Mouse (Mus musculus) c-Kit-positive CD71-positive TER-119-negative erythroid progenitor cells, embryonic 14.5 days (primary cell): ENCODE results near the gene Dnajc5g.

Experiments used
- DNase-seq: peaks from one replicate; pipeline ENCODE4 v3.0.0-alpha.2; 2013; ENCODE audit warnings: low read depth

Dnajc5g gene

DNA sequence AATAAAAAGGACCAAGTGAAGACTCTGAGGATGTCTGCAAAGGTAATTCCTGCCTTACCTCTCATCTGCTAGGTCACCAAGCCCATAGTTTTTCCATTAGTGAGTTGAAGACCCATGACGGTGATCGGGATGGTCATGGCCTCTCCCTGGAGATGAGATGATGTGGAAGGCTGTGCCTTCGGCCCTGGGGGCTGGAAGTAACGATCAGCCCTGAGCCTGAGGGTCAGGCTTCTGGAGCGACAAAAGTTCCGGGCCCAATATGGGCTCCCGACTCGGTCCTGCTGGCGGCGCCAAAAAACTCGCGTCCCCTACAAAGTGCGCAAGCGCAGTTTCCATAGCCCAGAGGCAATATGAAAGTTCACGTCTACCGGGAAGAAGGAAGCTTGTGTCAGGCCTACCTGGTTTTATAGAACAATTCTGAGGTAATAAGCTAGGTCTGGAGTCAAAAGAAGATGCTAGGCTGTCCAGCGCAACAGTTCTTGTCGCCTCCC is 2.0 kb downstream of the Dnajc5g start, which contains the start of gene Slc30a3:
Gene Slc30a3, minus strand, starts transcription at position 238 of the 491 bp plus-strand sequence.
- DNase-seq, result no peak

GRCm38 (mm10) chr5:31110781-31111180 is 4.7 kb downstream of the Dnajc5g start:
- DNase-seq, result no peak

DNA sequence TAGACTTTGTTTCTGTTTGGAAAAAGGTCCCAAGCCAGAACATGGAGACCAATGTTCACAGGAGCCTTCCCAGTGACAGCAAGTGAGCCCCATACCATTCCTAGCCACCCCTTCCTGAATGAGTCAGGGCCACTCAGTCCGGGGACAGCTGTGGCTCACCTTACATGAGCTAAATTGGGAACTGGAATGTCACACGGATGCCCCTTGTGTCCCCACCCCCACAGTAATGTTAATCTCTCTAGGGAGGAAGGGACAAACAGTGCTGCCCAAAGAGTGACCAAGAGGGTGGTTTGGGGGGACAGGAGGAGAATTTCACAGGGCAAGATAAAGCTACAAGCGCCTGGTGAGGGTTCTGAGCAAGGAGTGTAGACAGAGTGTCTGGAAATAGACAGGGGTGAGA is 10.3 kb downstream of the Dnajc5g start, which contains the start of gene Trim54:
Gene Trim54, plus strand, starts transcription at position 359 of the 400 bp plus-strand sequence.
- no peak for DNase-seq

- no peak for DNase-seq
These were observed 10.8 kb downstream of the Dnajc5g start for GRCm38 (mm10) chr5:31116912-31117311.

GRCm38 (mm10) chr5:31121111-31121510 is 15.0 kb downstream of the Dnajc5g start:
- DNase-seq, result no peak

GRCm38 (mm10) chr5:31123481-31123880 is 17.4 kb downstream of the Dnajc5g start:
- no peak for DNase-seq

DNA sequence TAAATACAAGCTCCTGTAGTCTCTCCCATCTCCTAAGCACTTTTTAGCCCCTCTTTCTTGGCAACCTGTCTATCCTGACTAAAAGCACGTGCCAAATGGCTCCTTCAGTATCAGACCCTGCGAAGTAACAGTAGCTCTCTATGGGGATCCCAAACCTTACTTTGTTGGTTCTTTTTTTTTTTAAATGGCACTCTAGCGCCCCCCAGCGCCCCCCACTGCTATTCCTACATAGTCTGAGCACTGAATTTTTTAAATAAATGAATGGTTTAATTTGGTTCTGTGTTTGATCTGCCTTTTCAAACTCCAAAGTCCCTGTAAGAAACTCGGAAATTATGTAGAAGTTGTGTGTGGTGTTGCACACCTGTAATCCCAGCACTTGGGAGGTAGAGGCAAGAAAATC is 20.0 kb downstream of the Dnajc5g start:
- DNase-seq, result no peak

GRCm38 (mm10) chr5:31136730-31137424 is 30.8 kb downstream of the Dnajc5g start:
- no peak for DNase-seq

DNA sequence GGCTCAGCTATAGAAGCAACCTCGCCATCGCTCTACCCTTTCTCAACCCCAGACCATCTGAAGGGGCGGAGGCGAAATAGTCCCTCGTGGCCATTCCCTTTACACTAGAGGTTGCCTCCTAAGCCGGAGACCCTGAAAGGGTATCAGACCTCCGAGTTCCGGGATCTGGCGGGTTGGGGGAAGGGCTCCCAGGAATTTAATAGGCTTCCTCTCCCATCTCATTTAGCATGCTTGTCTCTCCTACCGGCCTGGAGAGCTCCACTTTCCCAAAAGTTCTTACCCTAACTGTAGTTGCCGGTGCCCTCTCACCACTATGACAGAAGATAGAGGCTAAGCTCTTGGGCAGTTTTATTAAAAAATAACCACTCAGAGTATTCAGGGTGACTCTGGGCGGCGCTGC is 31.6 kb downstream of the Dnajc5g start:
- DNase-seq, result no peak

GRCm38 (mm10) chr5:31138241-31138967 is 32.3 kb downstream of the Dnajc5g start, which contains the start of gene Ucn:
TSS of gene Ucn (minus strand) at chr5:31138829.
- DNase-seq, result no peak

DNA sequence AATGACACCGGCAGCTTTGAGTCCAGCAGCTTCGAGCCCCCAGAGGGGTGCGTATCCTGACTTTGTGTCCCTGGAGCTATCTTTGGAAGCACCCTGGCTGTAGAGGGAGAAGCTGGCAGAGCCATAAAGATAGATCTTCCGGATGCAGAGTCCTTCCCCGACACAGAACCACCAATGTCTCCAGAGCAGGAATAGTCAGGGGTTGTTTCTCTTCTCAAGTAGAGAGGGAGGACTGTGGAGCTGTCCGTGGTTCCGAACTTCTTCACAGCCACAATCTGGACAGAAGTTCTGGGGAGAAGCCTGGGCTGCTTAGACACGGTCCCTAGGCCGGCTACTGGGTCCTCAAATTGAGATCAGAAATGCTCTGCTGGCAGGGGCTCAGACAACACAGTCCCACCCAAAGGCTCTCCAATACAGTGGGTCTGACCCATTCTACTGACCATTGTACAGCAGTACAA is 32.9 kb downstream of the Dnajc5g start:
- DNase-seq, result no peak

DNA sequence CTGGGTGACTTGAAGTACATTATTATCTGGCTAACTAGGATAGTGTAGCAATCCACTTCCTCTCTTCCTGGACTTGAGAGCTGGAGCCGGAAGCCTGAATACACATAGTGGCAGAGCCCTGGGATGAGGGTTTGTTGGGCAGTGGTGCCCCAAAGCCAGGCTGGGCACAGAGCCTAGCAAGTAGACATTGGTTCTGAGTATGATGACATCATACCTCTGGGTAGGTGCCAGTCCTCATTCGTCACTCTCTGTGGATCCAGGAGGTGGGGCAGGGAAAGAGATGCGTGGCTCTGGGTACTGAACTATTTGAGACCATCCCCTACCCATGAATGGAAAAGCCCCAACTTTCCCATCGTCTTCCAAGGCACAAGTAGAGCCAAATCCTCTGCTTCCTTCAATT is 43.7 kb downstream of the Dnajc5g start:
- no peak for DNase-seq

GRCm38 (mm10) chr5:31151746-31152145 is 45.7 kb downstream of the Dnajc5g start:
- DNase-seq, result no peak

GRCm38 (mm10) chr5:31153516-31154151 is 47.5 kb downstream of the Dnajc5g start:
- DNase-seq, result no peak

DNA sequence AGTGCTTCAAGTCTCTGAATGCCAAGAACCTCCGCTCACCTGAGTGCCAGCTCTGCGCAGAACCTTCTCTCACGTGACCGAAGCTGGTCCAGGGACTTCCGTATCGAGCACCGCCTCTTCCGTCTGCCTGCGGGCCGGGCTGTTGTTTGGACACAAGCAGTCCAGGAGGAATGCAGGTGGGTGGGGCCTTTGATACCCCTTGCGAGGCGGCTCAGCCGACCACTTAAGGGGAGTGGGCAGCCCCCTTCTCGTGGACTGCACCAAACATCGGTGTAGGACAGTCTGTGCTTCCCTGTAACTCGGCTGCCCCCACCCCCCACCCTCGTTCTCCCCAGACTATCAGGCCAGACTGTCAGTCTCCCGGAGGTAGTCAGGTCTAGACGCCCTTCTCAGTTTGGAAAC is 48.1 kb downstream of the Dnajc5g start, which contains the start of gene Mpv17:
Gene Mpv17, minus strand, starts transcription at position 100 of the 402 bp plus-strand sequence.
- DNase-seq, result peak; percentile 67
